Mouse (Mus musculus) brain, adult 2 months (tissue): Measurements from ENCODE around the gene 9530053A07Rik.
"Not testable (repeated sequence)": the region's sequence is repeated elsewhere in the genome, so short reads cannot be mapped to it uniquely, and the experiment has no call there.

Source experiments
- DNase-seq: peaks from one replicate; pipeline ENCODE4 v3.0.0; 2011; ENCODE audit warnings: low read depth, low spot score

The 9530053A07Rik gene

DNA sequence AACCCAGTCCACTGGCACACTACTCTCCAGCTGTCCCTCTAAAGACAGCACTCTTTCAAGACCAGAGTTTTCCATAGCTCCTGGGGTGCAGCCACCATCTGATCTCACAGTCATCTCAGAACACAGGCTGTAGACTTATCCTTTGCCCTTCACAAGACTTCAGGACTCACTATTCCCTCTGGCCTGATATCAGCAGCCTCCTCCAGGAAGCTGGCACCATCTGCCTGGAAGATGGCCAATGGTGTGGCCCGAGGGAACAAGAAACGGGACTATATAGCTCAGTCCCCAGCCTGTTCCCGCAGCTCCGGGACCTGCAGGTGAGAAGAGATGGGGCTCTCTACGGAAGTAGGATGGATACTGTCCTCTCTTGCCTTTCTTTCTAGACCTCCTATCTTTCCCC is at the start of gene 9530053A07Rik:
9530053A07Rik (plus strand) TSS at position 301 of the 400 bp plus-strand sequence.
- no peak for DNase-seq

GRCm38 (mm10) chr7:28084215-28084614 is 45.1 kb upstream of the 9530053A07Rik start:
- DNase-seq = peak; percentile 73

- no peak for DNase-seq
These were observed 43.0 kb upstream of the 9530053A07Rik start for GRCm38 (mm10) chr7:28086236-28086635.

DNA sequence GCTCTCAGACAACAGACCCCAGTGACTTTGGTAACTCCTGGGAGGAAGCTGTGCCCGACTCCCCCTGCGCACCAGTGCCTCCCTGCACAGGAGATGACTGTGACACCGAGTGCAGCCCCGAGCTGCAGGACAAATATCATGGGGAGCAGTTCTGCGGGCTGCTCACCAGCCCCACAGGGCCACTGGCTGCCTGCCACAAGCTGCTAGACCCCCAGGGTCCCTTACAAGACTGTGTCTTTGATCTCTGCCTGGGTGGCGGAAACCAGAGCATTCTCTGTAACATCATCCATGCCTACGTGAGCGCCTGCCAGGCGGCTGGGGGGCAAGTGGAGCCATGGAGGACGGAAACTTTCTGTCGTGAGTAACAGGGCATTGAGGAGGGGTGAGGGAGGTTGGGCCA is 35.7 kb upstream of the 9530053A07Rik start:
- no peak for DNase-seq

DNA sequence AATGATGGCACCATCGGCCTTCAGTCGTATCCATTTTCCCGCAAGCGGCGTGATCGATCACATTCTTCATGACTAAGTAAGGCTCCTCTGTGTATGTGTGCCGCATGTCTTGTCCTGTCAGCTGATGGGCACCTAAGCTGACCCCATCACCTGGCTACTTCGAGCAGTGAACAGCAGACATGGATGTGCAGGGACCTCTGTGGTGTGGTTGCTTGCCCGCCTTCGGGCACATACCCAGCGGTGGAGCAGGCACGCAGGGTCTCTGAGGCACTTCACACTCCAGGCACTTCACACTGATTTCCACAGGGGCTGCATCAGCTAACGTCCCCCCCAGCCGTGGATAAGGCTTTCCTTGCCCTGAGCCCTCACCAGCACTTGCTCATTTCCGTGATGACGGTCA is 30.2 kb upstream of the 9530053A07Rik start:
- DNase-seq = no peak

- peak; percentile 5 for DNase-seq
These were observed 28.4 kb upstream of the 9530053A07Rik start for GRCm38 (mm10) chr7:28100596-28101590.

- DNase-seq = peak; percentile 3
These were observed 26.3 kb upstream of the 9530053A07Rik start for GRCm38 (mm10) chr7:28102936-28103335.

- DNase-seq = no peak
These were observed 24.6 kb upstream of the 9530053A07Rik start for GRCm38 (mm10) chr7:28104670-28105069.

GRCm38 (mm10) chr7:28106241-28106640 is 23.0 kb upstream of the 9530053A07Rik start:
- no peak for DNase-seq

DNA sequence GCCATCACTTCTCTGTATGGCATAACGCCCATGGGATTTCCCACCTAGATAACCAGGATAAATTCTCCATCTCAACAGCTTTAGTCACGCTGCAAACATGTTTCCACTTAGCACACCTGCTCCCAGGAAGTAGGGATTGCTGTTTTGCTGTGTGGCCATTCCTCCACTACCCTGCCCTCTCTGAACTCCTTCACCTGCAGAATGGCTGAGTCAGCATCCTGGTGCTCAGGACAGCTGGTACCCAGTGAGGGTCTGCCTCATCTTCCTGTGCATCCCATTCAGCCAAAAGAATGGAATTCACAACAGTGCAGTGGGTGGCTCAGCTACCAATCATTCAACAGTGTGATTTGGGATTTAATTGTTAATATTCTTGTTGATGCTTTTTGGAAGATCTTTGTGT is 14.6 kb upstream of the 9530053A07Rik start:
- no peak for DNase-seq

- peak; percentile 60 for DNase-seq
These were observed 8.3 kb downstream of the 9530053A07Rik start for GRCm38 (mm10) chr7:28137613-28138012.

GRCm38 (mm10) chr7:28148263-28148662 is 19.0 kb downstream of the 9530053A07Rik start:
- DNase-seq = peak; percentile 74

DNA sequence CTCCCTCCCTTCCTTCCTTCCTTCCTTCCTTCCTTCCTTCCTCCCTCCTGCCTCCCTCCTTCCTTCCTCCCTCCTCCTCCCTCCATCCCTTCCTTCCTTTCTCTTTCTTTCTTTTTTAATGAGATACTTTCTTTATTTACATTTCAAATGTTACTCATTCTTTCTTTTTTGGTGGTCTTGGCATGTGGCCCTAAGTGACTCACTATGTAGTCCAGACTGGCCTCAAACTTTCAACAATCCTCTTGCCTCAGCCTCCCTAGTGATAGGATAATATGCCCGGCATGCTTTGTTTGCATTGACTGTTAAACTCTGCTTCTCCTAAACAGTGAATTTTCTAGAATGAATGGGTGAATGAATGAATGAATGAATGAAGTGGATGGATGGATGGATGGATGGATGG is 20.6 kb downstream of the 9530053A07Rik start:
- DNase-seq = no peak

DNA sequence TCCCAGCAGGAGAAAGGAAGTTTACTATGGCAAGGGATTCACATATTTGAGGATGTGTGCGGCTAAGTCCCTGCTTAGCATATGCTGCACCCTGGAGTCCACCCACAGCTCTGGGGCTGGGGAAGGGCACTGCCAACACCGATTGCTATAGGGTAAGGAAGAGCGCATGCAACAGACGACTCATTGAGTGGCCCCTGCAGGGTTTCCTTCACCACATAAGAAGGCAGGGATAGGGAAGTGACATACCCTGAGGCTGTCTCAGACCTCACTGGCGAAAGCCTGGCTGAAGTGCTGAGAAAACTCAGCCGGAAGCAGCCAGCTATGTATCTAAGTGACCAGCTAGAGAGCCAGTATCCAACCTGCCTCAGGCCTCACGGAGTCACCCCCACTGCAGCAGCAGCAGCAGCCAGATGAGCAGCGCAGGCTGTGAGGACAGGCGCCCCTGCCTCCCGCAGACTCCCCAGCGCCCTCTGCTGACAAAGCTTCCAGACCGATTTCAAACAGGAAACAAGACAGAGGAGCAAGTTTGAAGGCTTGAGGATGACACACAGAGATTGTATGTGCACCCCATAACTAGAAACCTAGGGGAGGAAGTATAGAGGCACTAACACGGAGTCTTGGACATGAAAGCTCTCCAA is 22.4 kb downstream of the 9530053A07Rik start:
- peak; percentile 32 for DNase-seq

DNA sequence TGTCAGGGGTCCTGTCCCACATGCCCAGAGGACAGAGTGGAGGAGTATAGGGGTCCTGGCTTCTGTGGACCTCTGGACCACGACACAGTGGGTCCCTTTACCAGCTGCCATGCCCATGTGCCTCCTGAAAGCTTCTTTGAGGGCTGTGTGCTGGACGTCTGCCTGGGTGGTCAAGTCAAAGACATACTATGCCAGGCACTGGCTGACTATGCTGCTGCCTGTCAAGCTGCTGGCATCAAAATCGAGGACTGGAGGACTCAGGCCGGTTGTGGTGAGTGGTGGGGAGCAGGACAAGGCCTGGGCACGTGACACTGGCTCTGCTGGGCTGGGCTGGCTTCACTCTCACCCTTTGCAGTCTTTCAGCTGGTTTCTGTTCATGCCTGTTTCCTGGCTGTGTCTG is 24.3 kb downstream of the 9530053A07Rik start:
- not testable (repeated sequence) for DNase-seq

DNA sequence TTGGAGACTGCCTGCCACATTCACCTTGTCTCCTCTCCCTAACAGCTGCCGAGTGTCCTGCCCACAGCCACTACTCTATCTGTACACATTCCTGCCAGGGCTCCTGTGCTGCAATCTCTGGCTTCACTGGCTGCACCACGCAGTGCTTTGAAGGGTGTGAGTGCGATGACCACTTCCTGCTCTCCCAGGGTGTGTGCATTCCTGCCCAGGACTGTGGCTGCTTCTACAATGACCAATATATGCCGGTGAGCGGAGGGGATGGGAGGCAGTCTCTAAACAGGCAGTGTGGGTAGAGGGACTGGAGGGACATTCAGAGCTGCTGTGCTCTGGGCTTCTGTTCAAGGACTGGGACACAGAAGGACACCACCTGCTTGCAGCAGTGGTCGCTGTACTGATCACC is 30.0 kb downstream of the 9530053A07Rik start:
- no peak for DNase-seq

GRCm38 (mm10) chr7:28159893-28160292 is 30.6 kb downstream of the 9530053A07Rik start:
- DNase-seq = no peak

- DNase-seq = no peak
These were observed 32.0 kb downstream of the 9530053A07Rik start for GRCm38 (mm10) chr7:28161163-28161749.

- DNase-seq = no peak
These were observed 36.1 kb downstream of the 9530053A07Rik start for GRCm38 (mm10) chr7:28165406-28165805.

GRCm38 (mm10) chr7:28168320-28169115 is 39.3 kb downstream of the 9530053A07Rik start:
- peak; percentile 75 for DNase-seq
